Mouse (Mus musculus) lung, adult 2 months (tissue): Measurements from ENCODE around the gene Etv4. TPM values are rescaled to one million over a fixed set of nuclear protein-coding genes. Genes with fewer than 3 reads are reported as not detected.
A peak's percentile ranks its signal among the peaks of the same experiment; 100 is the strongest.

Experiments
- DNase-seq: peaks from one replicate; pipeline ENCODE4 v3.0.0; 2022
- H3K4me1 ChIP-seq: fragments of 200-500 bp; 2 replicates; pipeline ENCODE4 v1.6.1; 2011; ENCODE audit warnings: low read length; ENCODE audit not compliant: control insufficient read depth, insufficient read depth
- H3K4me3 ChIP-seq: fragments of 200-500 bp; replicated peaks from 2 replicates; pipeline ENCODE3; 2011; ENCODE audit warnings: low read depth, mild to moderate bottlenecking, control low read depth, low read length; ENCODE audit errors: extremely low read depth
- CTCF ChIP-seq: fragments of 200-500 bp; IDR thresholded peaks from 2 replicates; pipeline ENCODE4 v1.5.1; 2011; ENCODE audit warnings: mild to moderate bottlenecking, low read length, control low read depth; ENCODE audit not compliant: insufficient read depth
- POLR2A ChIP-seq: fragments of 200-500 bp; IDR thresholded peaks from 2 replicates; pipeline ENCODE4 v1.6.1; 2011; ENCODE audit warnings: low read depth, mild to moderate bottlenecking, control low read depth, low read length, borderline replicate concordance; ENCODE audit errors: extremely low read depth
- WGBS: fragments of 180-500 bp; shearing (Covaris S2); methylation state at CpG from one replicate; pipeline ENCODE4 v1.1.7; 2018; 5-methylcytosine and 5-hydroxymethylcytosine counted together
- polyA plus RNA-seq: library from polyadenylated mRNA; depleted of rRNA; stranded (reverse); fragments of >200 nt; gene quantifications from 2 replicates; pipeline ENCODE4 v1.2.3, GENCODE M21; 2012

Gene Etv4
- polyA plus RNA-seq, 1 experiment: 0.95 TPM

- peak; percentile 96 for TF ChIP-seq CTCF
- no peak for TF ChIP-seq POLR2A
- peak; percentile 77 for DNase-seq
- no peak overlapping the region for H3K4me3 ChIP-seq
- no peaks in the 10 kb centered on the region for H3K4me1 ChIP-seq
- WGBS: 2% methylated on average over 7 of the region's 7 CpGs
These were observed 28.1 kb upstream of the Etv4 start for GRCm38 (mm10) chr11:101813259-101813658.

GRCm38 (mm10) chr11:101809060-101809828, 24.1 kb upstream of the Etv4 start:
- no peak for TF ChIP-seq POLR2A
- WGBS: 47% methylated on average over 15 of the region's 15 CpGs

GRCm38 (mm10) chr11:101807266-101807665, 22.1 kb upstream of the Etv4 start:
- TF ChIP-seq CTCF (no peak), POLR2A (no peak)
- no peaks in the 10 kb centered on the region for H3K4me1 ChIP-seq
- DNase-seq: no peak
- H3K4me3 ChIP-seq: no peak overlapping the region
- WGBS: 78% methylated on average over 10 of the region's 10 CpGs

More at GRCm38 (mm10) chr11:101809060-101809828, 24.1 kb upstream of the Etv4 start:
- Histone ChIP-seq H3K4me1 (no peaks in the 10 kb centered on the region), H3K4me3 (no peak overlapping the region)
- DNase-seq: no peak

- WGBS: 54% methylated on average over 12 of the region's 12 CpGs
- H3K4me1 ChIP-seq: no peaks in the 10 kb centered on the region
- no peak for TF ChIP-seq CTCF
- TF ChIP-seq POLR2A: no peak
- no peak for DNase-seq
- no peak overlapping the region for H3K4me3 ChIP-seq
These were observed 21.6 kb upstream of the Etv4 start for GRCm38 (mm10) chr11:101806741-101807140.

GRCm38 (mm10) chr11:101805113-101805704, 20.0 kb upstream of the Etv4 start:
- no peaks in the 10 kb centered on the region for H3K4me1 ChIP-seq
- 53% methylated on average over 8 of the region's 8 CpGs for WGBS
- DNase-seq: no peak
- no peak for TF ChIP-seq POLR2A
- no peak for TF ChIP-seq CTCF
- H3K4me3 ChIP-seq: no peak overlapping the region

GRCm38 (mm10) chr11:101801386-101801785, 16.2 kb upstream of the Etv4 start:
- TF ChIP-seq POLR2A: no peak
- DNase-seq: no peak
- no peak overlapping the region for H3K4me3 ChIP-seq
- 11% methylated on average over 5 of the region's 5 CpGs for WGBS
- H3K4me1 ChIP-seq: no peaks in the 10 kb centered on the region

GRCm38 (mm10) chr11:101798083-101798482, 12.9 kb upstream of the Etv4 start:
- no peaks in the 10 kb centered on the region for H3K4me1 ChIP-seq
- no peak for DNase-seq
- WGBS: 37% methylated on average over 8 of the region's 8 CpGs

GRCm38 (mm10) chr11:101797355-101797754, 12.2 kb upstream of the Etv4 start:
- H3K4me3 ChIP-seq: no peak overlapping the region
- no peak for TF ChIP-seq CTCF
- no peak for TF ChIP-seq POLR2A
- WGBS: 84% methylated on average over 2 of the region's 2 CpGs
- H3K4me1 ChIP-seq: no peaks in the 10 kb centered on the region
- DNase-seq: no peak

More at GRCm38 (mm10) chr11:101798083-101798482, 12.9 kb upstream of the Etv4 start:
- no peak overlapping the region for H3K4me3 ChIP-seq
- TF ChIP-seq POLR2A (no peak), CTCF (no peak)

GRCm38 (mm10) chr11:101790811-101791526, 5.8 kb upstream of the Etv4 start:
- H3K4me1 ChIP-seq: no peaks in the 10 kb centered on the region; the same call in 1 of the 2 replicates
- peak; percentile 20 for DNase-seq
- no peak for TF ChIP-seq CTCF
- TF ChIP-seq POLR2A: no peak
- no peak overlapping the region for H3K4me3 ChIP-seq
- WGBS: 22% methylated on average over 19 of the region's 19 CpGs
